Mouse (Mus musculus) cortical plate, adult 2 months (tissue): ENCODE results near the gene Rnft2. TPM values are rescaled to one million over a fixed set of nuclear protein-coding genes. Genes with fewer than 3 reads are reported as not detected.

Experiments
- H3K27ac ChIP-seq: fragments of 200-500 bp; 2 replicates; pipeline ENCODE4 v1.5.1; 2012; ENCODE audit warnings: low read length, control low read depth, inconsistent platforms; ENCODE audit not compliant: insufficient read depth
- H3K4me1 ChIP-seq: fragments of 200-500 bp; 2 replicates; pipeline ENCODE4 v1.6.1; 2011; ENCODE audit warnings: low read length; ENCODE audit not compliant: control insufficient read depth, insufficient read depth
- H3K4me3 ChIP-seq: fragments of 200-500 bp; 2 replicates; pipeline ENCODE4 v1.5.1; 2011; ENCODE audit warnings: mild to moderate bottlenecking, low read length, control low read depth; ENCODE audit not compliant: insufficient read depth
- CTCF ChIP-seq: fragments of 200-500 bp; IDR thresholded peaks from 2 replicates; pipeline ENCODE4 v1.5.1; 2011; ENCODE audit warnings: mild to moderate bottlenecking, control low read depth, low read length; ENCODE audit not compliant: insufficient read depth; ENCODE audit errors: extremely low read depth
- POLR2A ChIP-seq: fragments of 200-500 bp; IDR thresholded peaks from 2 replicates; pipeline ENCODE4 v1.6.1; 2011; ENCODE audit warnings: mild to moderate bottlenecking, low read length, control low read depth; ENCODE audit not compliant: insufficient read depth; ENCODE audit errors: extremely low read depth
- polyA plus RNA-seq: library from polyadenylated mRNA; depleted of rRNA; stranded (reverse); fragments of >200 nt; gene quantifications from 2 replicates; pipeline ENCODE4 v1.2.3, GENCODE M21; 2012

The Rnft2 gene
- polyA plus RNA-seq, 1 experiment: 61.3 TPM

GRCm38 (mm10) chr5:118259152-118259551 lies 14.2 kb upstream of the Rnft2 start:
- TF ChIP-seq CTCF (no peak), POLR2A (no peak)
- no peak overlapping the region for H3K27ac ChIP-seq
- no peak overlapping the region for H3K4me3 ChIP-seq
- H3K4me1 ChIP-seq: no peaks in the 10 kb centered on the region

- no peak overlapping the region for H3K4me3 ChIP-seq
- H3K4me1 ChIP-seq: no peaks in the 10 kb centered on the region
- no peak for TF ChIP-seq POLR2A
- TF ChIP-seq CTCF: no peak
- no peak overlapping the region for H3K27ac ChIP-seq
Observed at GRCm38 (mm10) chr5:118256981-118257380, 12.1 kb upstream of the Rnft2 start.

- no peak overlapping the region for H3K27ac ChIP-seq
- TF ChIP-seq CTCF: no peak
- TF ChIP-seq POLR2A: no peak
- H3K4me1 ChIP-seq: no peaks in the 10 kb centered on the region
- no peak overlapping the region for H3K4me3 ChIP-seq
Observed at GRCm38 (mm10) chr5:118253551-118253950, 8.6 kb upstream of the Rnft2 start.

- TF ChIP-seq POLR2A (no peak), CTCF (no peak)
- H3K4me1 ChIP-seq: peaks cover 3% of the 10 kb centered on the region; the same call in 1 of the 2 replicates
- H3K4me3 ChIP-seq: no peak overlapping the region
- H3K27ac ChIP-seq: no peak overlapping the region
Observed at GRCm38 (mm10) chr5:118250987-118251386, 6.1 kb upstream of the Rnft2 start.

- H3K4me3 ChIP-seq: no peak overlapping the region
- peaks cover 3% of the 10 kb centered on the region; the same call in 1 of the 2 replicates for H3K4me1 ChIP-seq
- H3K27ac ChIP-seq: no peak overlapping the region
- TF ChIP-seq CTCF (no peak), POLR2A (no peak)
Observed at GRCm38 (mm10) chr5:118247378-118247777, 2.5 kb upstream of the Rnft2 start.

- TF ChIP-seq POLR2A: no peak
- no peak for TF ChIP-seq CTCF
- H3K4me3 ChIP-seq: peak overlapping the region; percentile 88
- H3K4me1 ChIP-seq: peaks cover 3% of the 10 kb centered on the region; the same call in 1 of the 2 replicates
- 0 out of 2 replicates have a peak overlapping the region, but pooled peaks have one; percentile 14 for H3K27ac ChIP-seq
Observed at GRCm38 (mm10) chr5:118245606-118246308, 841 bp upstream of the Rnft2 start.

- Histone ChIP-seq H3K27ac (no peak overlapping the region), H3K4me1 (no peaks in the 10 kb centered on the region), H3K4me3 (no peak overlapping the region)
- TF ChIP-seq POLR2A: no peak
- no peak for TF ChIP-seq CTCF
Observed at GRCm38 (mm10) chr5:118239671-118240070, 5.2 kb downstream of the Rnft2 start.

GRCm38 (mm10) chr5:118236891-118237290 lies 8.0 kb downstream of the Rnft2 start:
- Histone ChIP-seq H3K27ac (no peak overlapping the region), H3K4me1 (no peaks in the 10 kb centered on the region), H3K4me3 (no peak overlapping the region)
- TF ChIP-seq POLR2A (no peak), CTCF (no peak)

- TF ChIP-seq POLR2A (no peak), CTCF (no peak)
Observed at GRCm38 (mm10) chr5:118230071-118230611, 14.8 kb downstream of the Rnft2 start.

More at GRCm38 (mm10) chr5:118230071-118230611, 14.8 kb downstream of the Rnft2 start:
- no peak overlapping the region for H3K27ac ChIP-seq
- no peak overlapping the region for H3K4me3 ChIP-seq
- no peaks in the 10 kb centered on the region for H3K4me1 ChIP-seq
